Mouse (Mus musculus) neural tube, embryonic 13.5 days (tissue): ENCODE data around the gene Etl4. TPM values are rescaled to one million over a fixed set of nuclear protein-coding genes. Genes with fewer than 3 reads are reported as not detected.

Source experiments
- ATAC-seq: fragments of 200-750 bp; cut with Nextera tagmentation; 2 replicates; pipeline ENCODE4 v1.8.0; 2017; ENCODE audit warnings: low read depth, mild to moderate bottlenecking, moderate TSS enrichment, moderate library complexity
- H3K27ac ChIP-seq: fragments of 300-500 bp; sonication (generic); replicated peaks from 2 replicates; pipeline ENCODE4 v1.5.1; 2015; ENCODE audit warnings: moderate library complexity, mild to moderate bottlenecking, inconsistent platforms
- H3K27me3 ChIP-seq: fragments of 300-500 bp; sonication (generic); 2 replicates; pipeline ENCODE4 v1.6.1; 2015; ENCODE audit warnings: mild to moderate bottlenecking, inconsistent platforms
- H3K36me3 ChIP-seq: fragments of 300-500 bp; sonication (generic); 2 replicates; pipeline ENCODE4 v1.6.1; 2015; ENCODE audit warnings: mild to moderate bottlenecking, inconsistent platforms
- H3K4me1 ChIP-seq: fragments of 300-500 bp; sonication (generic); replicated peaks from 2 replicates; pipeline ENCODE4 v1.6.1; 2015; ENCODE audit warnings: inconsistent platforms
- H3K4me2 ChIP-seq: fragments of 300-500 bp; sonication (generic); 2 replicates; pipeline ENCODE4 v1.6.1; 2015; ENCODE audit warnings: inconsistent platforms, mild to moderate bottlenecking, moderate library complexity
- H3K4me3 ChIP-seq: fragments of 300-500 bp; sonication (generic); 2 replicates; pipeline ENCODE4 v1.5.1; 2015; ENCODE audit warnings: mild to moderate bottlenecking, inconsistent platforms
- H3K9ac ChIP-seq: fragments of 300-500 bp; sonication (generic); 2 replicates; pipeline ENCODE4 v1.6.1; 2015; ENCODE audit warnings: moderate library complexity, mild to moderate bottlenecking, inconsistent platforms
- H3K9me3 ChIP-seq: fragments of 300-500 bp; sonication (generic); 2 replicates; pipeline ENCODE4 v1.6.1; 2016; ENCODE audit warnings: inconsistent platforms
- WGBS: fragments of 180-500 bp; shearing (Covaris S2); methylation state at CpG from one replicate; pipeline ENCODE4 v1.1.7; 2015; 5-methylcytosine and 5-hydroxymethylcytosine counted together
- polyA plus RNA-seq: library from polyadenylated mRNA; unstranded; fragments of >200 nt; fragmentation: Nextera tagmentation; extraction: Ambion mirVana; gene quantifications from 2 replicates; pipeline ENCODE4 v1.2.1, GENCODE M21; 2015

Gene Etl4
- polyA plus RNA-seq, 1 experiment from 2014 or later, result 5.4 TPM

- Histone ChIP-seq H3K36me3 (no peaks in the 10 kb centered on the region), H3K9ac (peak overlapping the region; percentile 63), H3K9me3 (no peaks in the 10 kb centered on the region), H3K27me3 (peaks cover 20% of the 10 kb centered on the region), H3K27ac (no peak overlapping the region), H3K4me1 (peaks cover 19% of the 10 kb centered on the region), H3K4me3 (peak overlapping the region; percentile 44), H3K4me2 (peak overlapping the region; percentile 86)
- ATAC-seq, result peak; percentile 84
- 0% methylated on average over 39 of the region's 39 CpGs for WGBS
Measured at GRCm38 (mm10) chr2:20519447-20520098, 610.0 kb downstream of the Etl4 start.

GRCm38 (mm10) chr2:20520099-20520475, 610.5 kb downstream of the Etl4 start:
- Histone ChIP-seq H3K36me3 (no peaks in the 10 kb centered on the region), H3K9ac (peak overlapping the region; percentile 63), H3K4me2 (peak overlapping the region; percentile 86), H3K9me3 (no peaks in the 10 kb centered on the region), H3K27ac (no peak overlapping the region), H3K4me1 (peaks cover 19% of the 10 kb centered on the region), H3K27me3 (peaks cover 20% of the 10 kb centered on the region), H3K4me3 (peak overlapping the region; percentile 44)
- ATAC-seq, result 0 out of 2 replicates have a peak, but pooled peaks have one; percentile 5
- under 1% methylated on average over 12 of the region's 12 CpGs for WGBS

DNA sequence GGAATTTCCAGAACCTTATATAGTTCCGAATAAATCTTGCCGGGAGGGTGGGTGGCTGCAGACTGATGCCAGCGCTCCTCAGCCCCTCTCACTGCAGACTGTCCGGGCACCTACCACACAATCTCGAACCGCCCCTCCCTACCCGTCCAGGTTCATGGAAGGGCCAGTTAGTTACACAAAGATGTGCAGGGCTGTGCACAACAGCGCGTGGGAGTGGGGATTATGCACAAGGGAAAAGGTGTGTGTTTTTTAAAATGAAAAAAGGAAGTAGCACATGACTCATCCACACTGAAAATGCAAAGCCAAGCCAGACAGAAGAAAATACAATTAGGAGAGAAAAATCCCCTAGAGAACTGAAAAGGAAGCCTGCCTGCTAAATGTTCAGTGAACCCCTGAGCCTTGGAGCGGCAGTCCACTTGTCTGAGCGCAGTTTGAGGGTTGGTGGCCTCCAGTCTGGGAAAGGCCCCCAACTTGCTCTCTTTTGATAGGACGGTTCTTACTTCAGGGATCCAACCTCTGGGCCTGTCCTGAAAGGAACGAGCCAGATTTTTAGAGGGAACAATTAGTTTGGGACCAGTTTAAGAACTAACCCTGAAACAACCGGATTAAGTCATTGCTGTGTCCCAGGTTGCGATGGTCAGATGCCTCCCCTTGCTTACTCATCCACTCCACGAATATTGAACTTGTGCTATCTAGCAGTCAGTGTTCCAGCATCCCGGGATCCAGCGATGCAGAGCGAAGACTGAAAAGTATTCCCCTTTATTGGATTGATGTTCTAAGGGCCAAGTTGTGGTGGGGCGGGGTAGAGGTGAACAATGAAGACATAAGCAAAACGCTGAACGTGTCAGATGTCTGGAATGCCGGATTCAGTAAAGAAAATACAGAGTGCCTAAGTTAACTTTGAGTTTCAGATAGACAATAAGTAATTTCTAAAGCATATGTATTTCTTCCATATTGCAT, 611.3 kb downstream of the Etl4 start:
- Histone ChIP-seq H3K36me3 (no peaks in the 10 kb centered on the region), H3K9me3 (no peaks in the 10 kb centered on the region), H3K9ac (peak overlapping the region; percentile 27; the same call in 1 of the 2 replicates), H3K4me1 (peaks cover 20% of the 10 kb centered on the region), H3K27ac (no peak overlapping the region), H3K4me3 (peak overlapping the region; percentile 44), H3K27me3 (peaks cover 20% of the 10 kb centered on the region), H3K4me2 (peak overlapping the region; percentile 86)
- ATAC-seq, result 0 out of 2 replicates have a peak, but pooled peaks have one; percentile 34
- WGBS, result 34% methylated on average over 23 of the region's 23 CpGs

DNA sequence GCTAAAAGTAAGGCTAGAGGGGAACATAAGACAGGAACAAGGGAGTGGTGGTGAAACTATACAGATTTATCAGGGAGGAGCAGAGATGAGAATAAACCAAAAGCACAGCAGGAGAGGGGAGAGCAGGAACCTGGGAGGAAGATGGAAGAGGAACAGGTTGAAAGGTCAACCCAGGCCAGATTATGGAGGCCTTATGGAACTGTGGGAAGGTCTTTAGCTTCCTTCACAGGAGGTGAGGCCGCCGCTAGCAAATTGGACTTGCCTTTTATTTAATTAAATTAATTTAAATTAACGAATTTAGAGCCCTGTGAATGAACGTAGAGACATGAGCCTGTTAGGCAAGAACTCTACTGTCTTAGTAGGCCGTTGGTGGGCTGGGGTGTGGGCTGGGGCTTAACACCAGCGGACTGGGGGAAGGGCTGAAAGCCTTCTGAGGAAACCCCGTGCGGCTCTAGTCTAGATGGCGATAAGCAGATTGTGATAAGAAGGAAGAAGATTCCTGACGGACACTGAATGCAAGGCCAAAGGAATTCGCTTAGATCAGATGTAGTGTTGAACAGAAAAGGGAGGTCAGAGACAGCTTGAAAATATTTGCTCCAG, 612.2 kb downstream of the Etl4 start:
- 73% methylated on average over 11 of the region's 11 CpGs for WGBS
- Histone ChIP-seq H3K4me3 (no peak overlapping the region), H3K9ac (no peak overlapping the region), H3K27me3 (peaks cover 20% of the 10 kb centered on the region), H3K27ac (no peak overlapping the region), H3K9me3 (no peaks in the 10 kb centered on the region), H3K4me1 (peaks cover 27% of the 10 kb centered on the region), H3K36me3 (no peaks in the 10 kb centered on the region), H3K4me2 (no peak overlapping the region)
- no peak for ATAC-seq

DNA sequence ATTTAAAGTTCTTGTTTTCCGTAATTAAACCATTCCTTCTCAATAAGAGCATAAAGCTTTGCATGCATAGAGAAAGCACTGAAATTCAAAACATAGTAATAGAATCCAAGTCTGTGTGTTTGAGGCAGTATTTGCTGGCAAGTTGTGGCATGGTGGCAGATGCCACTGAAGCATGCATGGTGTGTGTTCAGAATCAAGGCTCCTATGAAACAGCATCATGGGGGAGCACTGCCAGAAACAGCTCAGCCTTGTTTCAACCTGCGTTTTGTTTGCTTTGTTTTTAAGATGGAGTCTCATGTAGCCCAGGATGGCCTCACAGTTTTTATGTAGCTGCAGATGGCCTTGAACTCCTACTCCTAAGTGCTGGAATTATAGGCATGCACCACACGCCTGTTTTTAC, 614.1 kb downstream of the Etl4 start:
- Histone ChIP-seq H3K4me1 (peaks cover 27% of the 10 kb centered on the region), H3K9me3 (no peaks in the 10 kb centered on the region), H3K27me3 (peaks cover 20% of the 10 kb centered on the region), H3K36me3 (no peaks in the 10 kb centered on the region), H3K9ac (no peak overlapping the region), H3K27ac (no peak overlapping the region), H3K4me3 (no peak overlapping the region), H3K4me2 (no peak overlapping the region)
- WGBS, result 93% methylated on average over 3 of the region's 3 CpGs
- ATAC-seq, result no peak

- no peak for ATAC-seq
- Histone ChIP-seq H3K4me2 (no peak overlapping the region), H3K27me3 (peaks cover 6% of the 10 kb centered on the region), H3K9ac (no peak overlapping the region), H3K36me3 (no peaks in the 10 kb centered on the region), H3K4me1 (peaks cover 9% of the 10 kb centered on the region; the same call in 1 of the 2 replicates), H3K27ac (no peak overlapping the region), H3K9me3 (no peaks in the 10 kb centered on the region), H3K4me3 (no peak overlapping the region)
- 16% methylated on average over 4 of the region's 4 CpGs for WGBS
Measured at GRCm38 (mm10) chr2:20525879-20526593, 616.5 kb downstream of the Etl4 start.

DNA sequence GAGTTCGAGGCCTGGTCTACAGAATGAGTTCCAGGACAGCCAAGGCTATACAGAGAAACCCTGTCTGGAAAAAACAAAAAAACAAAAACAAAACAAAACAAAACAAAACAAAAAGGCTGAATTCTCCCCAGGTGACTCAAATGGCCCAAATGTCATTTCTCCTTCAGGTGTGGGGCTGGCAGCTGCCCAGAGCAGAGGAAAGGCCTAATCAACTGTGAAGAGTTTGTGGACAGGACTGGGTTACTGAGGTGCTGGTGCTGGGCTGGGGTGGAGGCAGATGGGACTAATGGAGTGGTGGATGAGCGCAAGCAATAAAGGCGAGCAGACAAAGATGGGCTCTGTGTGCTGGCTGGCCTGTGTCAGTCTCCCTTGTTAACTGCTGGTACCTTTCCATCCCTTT, 617.3 kb downstream of the Etl4 start:
- no peaks in the 10 kb centered on the region for H3K36me3 ChIP-seq
- no peak overlapping the region for H3K9ac ChIP-seq
- H3K4me3 ChIP-seq, result no peak overlapping the region
- H3K4me1 ChIP-seq, result 0 out of 2 replicates have a peak, but pooled peaks cover 8% of the 10 kb centered on the region
- ATAC-seq, result no peak
- no peak overlapping the region for H3K27ac ChIP-seq
- 90% methylated on average over 3 of the region's 3 CpGs for WGBS
- H3K4me2 ChIP-seq, result no peak overlapping the region
- H3K9me3 ChIP-seq, result no peaks in the 10 kb centered on the region
- no peaks in the 10 kb centered on the region for H3K27me3 ChIP-seq

GRCm38 (mm10) chr2:20532623-20533022, 623.0 kb downstream of the Etl4 start:
- Histone ChIP-seq H3K27me3 (no peaks in the 10 kb centered on the region), H3K9ac (no peak overlapping the region), H3K4me1 (no peaks in the 10 kb centered on the region), H3K4me3 (no peak overlapping the region), H3K27ac (no peak overlapping the region), H3K9me3 (no peaks in the 10 kb centered on the region), H3K4me2 (no peak overlapping the region), H3K36me3 (no peaks in the 10 kb centered on the region)
- WGBS, result 18% methylated on average over 3 of the region's 3 CpGs
- ATAC-seq, result no peak

DNA sequence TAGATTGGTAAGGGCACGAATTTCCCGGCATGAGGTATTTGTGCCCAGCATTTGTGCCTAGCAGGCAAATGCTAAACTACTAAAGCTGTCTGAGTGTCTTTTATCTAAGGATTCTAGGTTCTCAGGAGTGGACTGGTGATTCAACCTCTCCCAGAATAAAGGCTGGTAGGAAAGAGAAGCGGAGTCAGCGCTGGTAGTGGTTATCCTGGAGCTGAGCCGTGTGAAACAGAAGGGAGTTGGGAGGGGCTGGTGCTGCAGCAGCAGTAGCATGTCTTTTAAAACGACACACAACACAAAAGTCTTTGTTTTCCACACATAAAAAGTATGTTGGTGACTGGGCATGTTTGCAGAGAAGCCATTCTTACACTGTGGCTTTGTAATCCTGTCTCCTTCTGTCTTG, 628.2 kb downstream of the Etl4 start:
- H3K9me3 ChIP-seq, result no peaks in the 10 kb centered on the region
- no peak for ATAC-seq
- 59% methylated on average over 6 of the region's 6 CpGs for WGBS

GRCm38 (mm10) chr2:20538871-20539270, 629.3 kb downstream of the Etl4 start:
- H3K9me3 ChIP-seq, result no peaks in the 10 kb centered on the region
- H3K36me3 ChIP-seq, result no peaks in the 10 kb centered on the region
- no peaks in the 10 kb centered on the region for H3K27me3 ChIP-seq
- WGBS, result 86% methylated on average over 4 of the region's 4 CpGs
- no peak for ATAC-seq
- no peak overlapping the region for H3K9ac ChIP-seq
- H3K27ac ChIP-seq, result no peak overlapping the region
- no peak overlapping the region for H3K4me2 ChIP-seq
- no peaks in the 10 kb centered on the region for H3K4me1 ChIP-seq
- H3K4me3 ChIP-seq, result no peak overlapping the region

More for the DNA sequence above, 628.2 kb downstream of the Etl4 start:
- Histone ChIP-seq H3K4me3 (no peak overlapping the region), H3K4me1 (no peaks in the 10 kb centered on the region), H3K9ac (no peak overlapping the region), H3K27me3 (no peaks in the 10 kb centered on the region), H3K4me2 (no peak overlapping the region), H3K27ac (no peak overlapping the region), H3K36me3 (no peaks in the 10 kb centered on the region)

GRCm38 (mm10) chr2:20541261-20541660, 631.7 kb downstream of the Etl4 start:
- H3K36me3 ChIP-seq, result no peaks in the 10 kb centered on the region

More at GRCm38 (mm10) chr2:20541261-20541660, 631.7 kb downstream of the Etl4 start:
- ATAC-seq, result no peak
- Histone ChIP-seq H3K4me2 (no peak overlapping the region), H3K4me3 (no peak overlapping the region), H3K9me3 (no peaks in the 10 kb centered on the region), H3K27ac (no peak overlapping the region), H3K27me3 (no peaks in the 10 kb centered on the region), H3K9ac (no peak overlapping the region), H3K4me1 (peaks cover under 1% of the 10 kb centered on the region; the same call in 1 of the 2 replicates)
